In genomic region chr12:31073412-31074354, GRCm38 (mm10) we compare ENCODE assay signal across 8 mouse cellular contexts. TPM values are rescaled to one million over a fixed set of nuclear protein-coding genes. Genes with fewer than 3 reads are reported as not detected.
DNase-seq lines count a peak whose midpoint lies in the region; TF ChIP-seq lines count a peak whose summit lies in the region.

TSS of gene Fam110c (plus strand) at chr12:31073861.

- H3K36me3 ChIP-seq in testis, adult 2 months (ENCODE audit: control insufficient read depth, insufficient read depth, low read length): no peaks in the 10 kb centered on the region

- H3K4me1 ChIP-seq in testis, adult 2 months (ENCODE audit: control insufficient read depth, insufficient read depth, low read length): peaks cover 10% of the 10 kb centered on the region

- H3K27ac ChIP-seq in testis, adult 2 months (ENCODE audit: control insufficient read depth, insufficient read depth, low read depth, low read length): peak within 1 kb of the TSS; percentile 42; the same call in 1 of the 2 replicates

- 3% methylated on average over 50 of the region's 50 CpGs for WGBS in large intestine, adult 2 months

- peak within 1 kb of the TSS; percentile 75 for H3K4me3 ChIP-seq in testis, adult 2 months (ENCODE audit: control insufficient read depth, low read depth, low read length)

- intact Hi-C loops in gastrocnemius, postnatal 36 days (cut with DNase I): no loop called here
- intact Hi-C loops in heart, postnatal 10 days (cut with DNase I): no loop called here
- intact Hi-C loops in left cerebral cortex, postnatal 14 days (cut with DNase I): no loop called here

- no peak for TF ChIP-seq CTCF in testis, adult 2 months (IDR thresholded peaks at IDR 0.05; ENCODE audit: control insufficient read depth, insufficient read depth, insufficient replicate concordance, low read depth, low read length)

- peak; percentile 14 for DNase-seq in gastrocnemius, postnatal 10 days
- no peak for DNase-seq in gastrocnemius, postnatal 36 days
- peak; percentile 57 for DNase-seq in embryo, embryonic 11 days
- peak; percentile 17 to 32 for DNase-seq in heart, postnatal 10 days
- peak; percentile 83 for DNase-seq in large intestine, adult 2 months (ENCODE audit: low read depth, low spot score)
- DNase-seq in mesoderm, embryonic 11.5 days (ENCODE audit: low read depth, low spot score): peak; percentile 39
- DNase-seq in left cerebral cortex, postnatal 14 days (ENCODE audit: low spot score in 2 of 2): no peak

- H3K27me3 ChIP-seq in testis, adult 2 months (ENCODE audit: control insufficient read depth, insufficient read depth, low read length): peaks cover 4% of the 10 kb centered on the region; the same call in 1 of the 2 replicates

- TF ChIP-seq POLR2A in testis, adult 2 months (IDR thresholded peaks at IDR 0.05; ENCODE audit: control insufficient read depth, low read depth, low read length): no peak

RNA-seq across cellular contexts. Expression of gene Fam110c, which starts in this region (rescaled TPM):
- total RNA-seq in gastrocnemius, postnatal 10 days (2021): under 1 TPM in 1 of 2 experiments, not detected in 1; 0.09 TPM
- total RNA-seq in gastrocnemius, postnatal 36 days (2021): not detected
- under 1 TPM; 0.26 to 0.52 TPM for total RNA-seq in heart, postnatal 10 days (2021)
- polyA plus RNA-seq in large intestine, adult 2 months (2012; rRNA removed): 6.4 and 9.3 TPM in 2 replicates
- polyA plus RNA-seq in testis, adult 2 months (2012; rRNA removed): 0.41 and 0.62 TPM in 2 replicates
- total RNA-seq in left cerebral cortex, postnatal 14 days (2021): not detected

Comparison
In these comparisons a context has a peak if more than half of its experiments do, and no peak if none do; other contexts are left out.
1. Peak in DNase-seq in gastrocnemius, postnatal 10 days; RNA of the gene not detected or under 1 TPM.
2. Peak in DNase-seq in heart, postnatal 10 days; RNA of the gene not detected or under 1 TPM.
3. DNase-seq: peak in embryo, embryonic 11 days (single experiment), large intestine, adult 2 months (single experiment) and mesoderm, embryonic 11.5 days (single experiment); none in gastrocnemius, postnatal 36 days (0 of 2) and left cerebral cortex, postnatal 14 days (0 of 2).